Mouse (Mus musculus) heart, postnatal 0 days (tissue): Measurements from ENCODE around the gene Fam107b.

Source experiments
- CTCF ChIP-seq: IDR thresholded peaks from 2 replicates; pipeline ENCODE4 v1.5.1; 2016; ENCODE audit warnings: antibody characterized with exemption, control low read depth, low read depth
- EP300 ChIP-seq: IDR thresholded peaks from 2 replicates; pipeline ENCODE4 v1.6.1; 2016; ENCODE audit warnings: antibody characterized with exemption, low read depth

GRCm38 (mm10) chr2:3658900-3659299 lies 88.6 kb downstream of the Fam107b start:
- TF ChIP-seq CTCF, result no peak
- TF ChIP-seq EP300, result no peak
